Mouse (Mus musculus) heart, embryonic 11.5 days (tissue): ENCODE measurements around the gene Ece1. TPM values are rescaled to one million over a fixed set of nuclear protein-coding genes. Genes with fewer than 3 reads are reported as not detected.

Experiments
- ATAC-seq: fragments of 200-750 bp; cut with Nextera tagmentation; replicated peaks from 2 replicates; pipeline ENCODE4 v1.8.0; 2017; ENCODE audit warnings: moderate library complexity; ENCODE audit not compliant: insufficient number of reproducible peaks, low FRiP score, low TSS enrichment
- H3K27ac ChIP-seq: fragments of 300-500 bp; sonication (generic); 2 replicates; pipeline ENCODE4 v1.5.1; 2014; ENCODE audit warnings: mild to moderate bottlenecking, low read depth, low read length
- H3K27me3 ChIP-seq: fragments of 300-500 bp; sonication (generic); 2 replicates; pipeline ENCODE4 v1.6.1; 2014; ENCODE audit warnings: mild to moderate bottlenecking, low read length, mixed read lengths; ENCODE audit not compliant: control insufficient read depth, insufficient read depth
- H3K36me3 ChIP-seq: fragments of 300-500 bp; sonication (generic); 2 replicates; pipeline ENCODE4 v1.6.1; 2014; ENCODE audit warnings: mild to moderate bottlenecking, low read length, moderate library complexity, mixed read lengths; ENCODE audit not compliant: control insufficient read depth, insufficient read depth
- H3K4me1 ChIP-seq: fragments of 300-500 bp; sonication (generic); 2 replicates; pipeline ENCODE4 v1.6.1; 2014; ENCODE audit warnings: low read length; ENCODE audit not compliant: control insufficient read depth, insufficient read depth
- H3K4me2 ChIP-seq: fragments of 300-500 bp; sonication (generic); 2 replicates; pipeline ENCODE4 v1.6.1; 2014; ENCODE audit warnings: mild to moderate bottlenecking, moderate library complexity
- H3K4me3 ChIP-seq: fragments of 300-500 bp; sonication (generic); 2 replicates; pipeline ENCODE4 v1.5.1; 2014; ENCODE audit warnings: low read depth, low read length
- H3K9ac ChIP-seq: fragments of 300-500 bp; sonication (generic); 2 replicates; pipeline ENCODE4 v1.6.1; 2014; ENCODE audit warnings: mild to moderate bottlenecking, low read depth, low read length, moderate library complexity
- H3K9me3 ChIP-seq: fragments of 300-500 bp; sonication (generic); replicated peaks from 2 replicates; pipeline ENCODE4 v1.6.1; 2016; ENCODE audit warnings: low read length; ENCODE audit not compliant: control insufficient read depth
- WGBS: fragments of 180-500 bp; shearing (Covaris S2); extraction: QIAGEN DNeasy Blood & Tissue Kit; methylation state at CpG from one replicate; pipeline ENCODE4 v1.1.7; 2014; ENCODE audit not compliant: insufficient replicate concordance; 5-methylcytosine and 5-hydroxymethylcytosine counted together
- polyA plus RNA-seq: library from polyadenylated mRNA; unstranded; fragments of >200 nt; fragmentation: Nextera tagmentation; extraction: Ambion mirVana; gene quantifications from 2 replicates; pipeline ENCODE4 v1.2.1, GENCODE M21; 2014

Ece1 gene
- polyA plus RNA-seq, 1 experiment from 2014 or later = 129 TPM

GRCm38 (mm10) chr4:137990433-137990832 lies 128.4 kb downstream of the Ece1 start:
- Histone ChIP-seq H3K9ac (no peak overlapping the region), H3K27me3 (no peaks in the 10 kb centered on the region), H3K4me2 (no peak overlapping the region), H3K9me3 (no peaks in the 10 kb centered on the region), H3K27ac (no peak overlapping the region), H3K4me1 (peaks cover 15% of the 10 kb centered on the region), H3K4me3 (no peak overlapping the region), H3K36me3 (no peaks in the 10 kb centered on the region)
- ATAC-seq = no peak
- 80% methylated on average over 4 of the region's 4 CpGs for WGBS

- H3K9ac ChIP-seq = no peak overlapping the region
- H3K4me2 ChIP-seq = no peak overlapping the region
- H3K27me3 ChIP-seq = no peaks in the 10 kb centered on the region
- WGBS = 67% methylated on average over 7 of the region's 7 CpGs
- H3K36me3 ChIP-seq = 0 out of 2 replicates have a peak, but pooled peaks cover under 1% of the 10 kb centered on the region
- H3K4me1 ChIP-seq = peaks cover 23% of the 10 kb centered on the region
- no peaks in the 10 kb centered on the region for H3K9me3 ChIP-seq
- no peak overlapping the region for H3K4me3 ChIP-seq
- ATAC-seq = no peak
- H3K27ac ChIP-seq = no peak overlapping the region
Observed at GRCm38 (mm10) chr4:137991240-137991639, 129.2 kb downstream of the Ece1 start.

GRCm38 (mm10) chr4:137992890-137993289 lies 130.9 kb downstream of the Ece1 start, which contains the start of gene Eif4g3:
Eif4g3 (plus strand) TSS chr4:137993022.
- H3K4me3 ChIP-seq = peak within 1 kb of the TSS; percentile 89
- peaks cover 27% of the 10 kb centered on the region for H3K4me1 ChIP-seq
- ATAC-seq = no peak; the same call in 1 of the 2 replicates
- H3K9me3 ChIP-seq = no peaks in the 10 kb centered on the region
- WGBS = 2% methylated on average over 39 of the region's 39 CpGs
- peak within 1 kb of the TSS; percentile 95 for H3K27ac ChIP-seq
- peak within 1 kb of the TSS; percentile 92 for H3K4me2 ChIP-seq
- no peaks in the 10 kb centered on the region for H3K27me3 ChIP-seq
- peaks cover 3% of the 10 kb centered on the region for H3K36me3 ChIP-seq
- H3K9ac ChIP-seq = peak within 1 kb of the TSS; percentile 97

- under 1% methylated on average over 44 of the region's 59 CpGs for WGBS
- H3K27ac ChIP-seq = peak overlapping the region; percentile 95
- H3K36me3 ChIP-seq = peaks cover 8% of the 10 kb centered on the region
- ATAC-seq = peak; percentile 90
- H3K4me3 ChIP-seq = peak overlapping the region; percentile 89
- H3K9ac ChIP-seq = peak overlapping the region; percentile 97
- no peaks in the 10 kb centered on the region for H3K9me3 ChIP-seq
- no peaks in the 10 kb centered on the region for H3K27me3 ChIP-seq
- H3K4me2 ChIP-seq = peak overlapping the region; percentile 92
- peaks cover 25% of the 10 kb centered on the region for H3K4me1 ChIP-seq
Observed at GRCm38 (mm10) chr4:137993291-137993758, 131.3 kb downstream of the Ece1 start.

- Histone ChIP-seq H3K36me3 (peaks cover 14% of the 10 kb centered on the region), H3K4me1 (peaks cover 25% of the 10 kb centered on the region), H3K4me3 (peak overlapping the region; percentile 89), H3K27ac (peak overlapping the region; percentile 95), H3K9me3 (no peaks in the 10 kb centered on the region), H3K27me3 (no peaks in the 10 kb centered on the region), H3K4me2 (peak overlapping the region; percentile 92), H3K9ac (peak overlapping the region; percentile 97)
- peak; percentile 51; the same call in 1 of the 2 replicates for ATAC-seq
- under 1% methylated on average over 46 of the region's 60 CpGs for WGBS
Observed at GRCm38 (mm10) chr4:137993821-137994561, 132.0 kb downstream of the Ece1 start.

- WGBS = 44% methylated on average over 12 of the region's 12 CpGs
- H3K4me3 ChIP-seq = peak overlapping the region; percentile 89
- no peaks in the 10 kb centered on the region for H3K9me3 ChIP-seq
- peaks cover 25% of the 10 kb centered on the region for H3K4me1 ChIP-seq
- H3K4me2 ChIP-seq = peak overlapping the region; percentile 92
- ATAC-seq = no peak
- 0 out of 2 replicates have a peak overlapping the region, but pooled peaks have one; percentile 95 for H3K27ac ChIP-seq
- H3K27me3 ChIP-seq = no peaks in the 10 kb centered on the region
- peak overlapping the region; percentile 97 for H3K9ac ChIP-seq
- peaks cover 21% of the 10 kb centered on the region for H3K36me3 ChIP-seq
Observed at GRCm38 (mm10) chr4:137994562-137995336, 132.7 kb downstream of the Ece1 start.

- WGBS = 59% methylated on average over 12 of the region's 12 CpGs
- ATAC-seq = no peak
Observed at GRCm38 (mm10) chr4:137995399-137995798, 133.4 kb downstream of the Ece1 start.

DNA sequence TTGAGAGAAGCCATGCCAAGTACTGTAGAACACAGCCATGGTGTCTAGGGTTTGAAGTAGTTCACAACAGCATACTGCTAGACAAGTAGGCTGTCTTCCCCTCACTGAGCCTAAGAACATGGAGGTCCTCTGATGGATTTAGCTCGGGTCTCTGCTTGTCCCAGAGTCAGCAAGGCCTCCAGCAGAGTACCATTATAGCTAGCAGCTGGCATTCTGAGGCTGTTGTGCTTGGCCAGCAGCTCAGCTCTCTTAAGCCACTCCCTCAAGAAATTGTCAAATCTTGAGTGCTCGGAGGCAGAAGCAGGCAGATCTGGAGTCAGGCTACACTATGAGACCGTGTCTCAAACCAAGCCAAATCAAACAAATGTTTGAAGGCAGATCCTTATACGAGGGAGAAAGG lies 136.2 kb downstream of the Ece1 start:
- Histone ChIP-seq H3K4me1 (peaks cover 25% of the 10 kb centered on the region), H3K27me3 (no peaks in the 10 kb centered on the region), H3K4me2 (no peak overlapping the region), H3K36me3 (peaks cover 21% of the 10 kb centered on the region), H3K9ac (no peak overlapping the region), H3K9me3 (no peaks in the 10 kb centered on the region), H3K4me3 (no peak overlapping the region), H3K27ac (no peak overlapping the region)
- ATAC-seq = no peak
- 87% methylated on average over 4 of the region's 4 CpGs for WGBS

More at GRCm38 (mm10) chr4:137995399-137995798, 133.4 kb downstream of the Ece1 start:
- H3K4me3 ChIP-seq = peak overlapping the region; percentile 89
- peaks cover 27% of the 10 kb centered on the region for H3K4me1 ChIP-seq
- H3K27me3 ChIP-seq = no peaks in the 10 kb centered on the region
- no peaks in the 10 kb centered on the region for H3K9me3 ChIP-seq
- H3K4me2 ChIP-seq = peak overlapping the region; percentile 92
- peak overlapping the region; percentile 97 for H3K9ac ChIP-seq
- H3K36me3 ChIP-seq = peaks cover 21% of the 10 kb centered on the region
- H3K27ac ChIP-seq = no peak overlapping the region
